Mouse (Mus musculus) CH12.LX (cell line): ENCODE results near the gene Ccdc69. TPM values are rescaled to one million over a fixed set of nuclear protein-coding genes. Genes with fewer than 3 reads are reported as not detected.
A peak's percentile ranks its signal among the peaks of the same experiment; 100 is the strongest.

Experiments used
- DNase-seq: peaks from one replicate; pipeline ENCODE4 v3.0.0-alpha.2; 2013; ENCODE audit errors: extremely low read depth
- H3K27ac ChIP-seq: 2 replicates; pipeline ENCODE4 v1.5.1; 2012; ENCODE audit warnings: low read depth, mild to moderate bottlenecking, control low read depth, moderate library complexity; ENCODE audit not compliant: insufficient read depth
- H3K27me3 ChIP-seq: replicated peaks from 2 replicates; pipeline ENCODE3; 2012; ENCODE audit warnings: inconsistent platforms
- H3K36me3 ChIP-seq, 2 experiments: replicated peaks in 1 of 2; 2 replicates each; pipeline versions ENCODE3 to v1.6.1; 2012; ENCODE audit warnings: inconsistent platforms in 1 of 2, low read length in 1 of 2, mild to moderate bottlenecking in 1 of 2, mixed read lengths in 1 of 2, moderate library complexity in 1 of 2; ENCODE audit not compliant: control insufficient read depth in 1 of 2, insufficient read depth in 1 of 2
- H3K4me1 ChIP-seq, 2 experiments: 2 replicates each; pipeline ENCODE4 v1.6.1; 2012; ENCODE audit warnings: inconsistent platforms in 1 of 2, moderate library complexity in 1 of 2; ENCODE audit not compliant: insufficient read depth in 2 of 2, control insufficient read depth in 1 of 2
- H3K4me2 ChIP-seq: 2 replicates; pipeline ENCODE4 v1.6.1; 2012; ENCODE audit warnings: low read depth, mild to moderate bottlenecking, control low read depth; ENCODE audit not compliant: poor library complexity, insufficient read depth, severe bottlenecking
- H3K4me3 ChIP-seq, 3 experiments: fragments of 150-350 bp in 1 of 3; sonication (generic) in 1 of 3; replicated peaks in 1 of 3; 2 replicates each; pipeline versions ENCODE3 to v1.5.1; 2011 to 2012; ENCODE audit warnings: low read depth in 2 of 3, low read length in 2 of 3, mild to moderate bottlenecking in 2 of 3, moderate library complexity in 2 of 3, control low read depth in 1 of 3, improper control_type of control experiment in 1 of 3, inconsistent platforms in 1 of 3, mixed read lengths in 1 of 3; ENCODE audit not compliant: poor library complexity in 1 of 3
- H3K79me2 ChIP-seq: replicated peaks from 2 replicates; pipeline ENCODE4 v1.6.1; 2012; ENCODE audit warnings: mild to moderate bottlenecking, moderate library complexity; ENCODE audit not compliant: control insufficient read depth, poor library complexity, insufficient read depth, severe bottlenecking; ENCODE audit errors: extremely low read depth
- H3K9ac ChIP-seq: 2 replicates; pipeline ENCODE4 v1.6.1; 2012; ENCODE audit warnings: low read depth, mild to moderate bottlenecking, control low read depth, moderate library complexity; ENCODE audit not compliant: insufficient read depth
- H3K9me3 ChIP-seq: replicated peaks from 2 replicates; pipeline ENCODE3; 2012; ENCODE audit warnings: low read length, inconsistent platforms, mixed read lengths
- BHLHE40 ChIP-seq: IDR thresholded peaks from 2 replicates; pipeline ENCODE4 v1.6.1; 2011; ENCODE audit warnings: mild to moderate bottlenecking, low read depth, low read length, improper control_type of control experiment
- CHD2 ChIP-seq: IDR thresholded peaks from 2 replicates; pipeline ENCODE4 v1.6.1; 2011; ENCODE audit warnings: low read length, improper control_type of control experiment
- E2F4 ChIP-seq: IDR thresholded peaks from 2 replicates; pipeline ENCODE4 v1.6.1; 2011; ENCODE audit warnings: low read depth, low read length, improper control_type of control experiment; ENCODE audit not compliant: insufficient replicate concordance
- GABPA ChIP-seq: IDR thresholded peaks from 2 replicates; pipeline ENCODE4 v1.6.1; 2012; ENCODE audit warnings: low read depth, low read length, improper control_type of control experiment, inconsistent platforms; ENCODE audit not compliant: insufficient replicate concordance
- IRF4 ChIP-seq: IDR thresholded peaks from 2 replicates; pipeline ENCODE4 v1.6.1; 2014; ENCODE audit warnings: low read depth, mild to moderate bottlenecking, inconsistent platforms, low read length, improper control_type of control experiment
- JUND ChIP-seq: conservative IDR thresholded peaks from 2 replicates; pipeline ENCODE4 v1.6.1; 2011; ENCODE audit warnings: low read depth, low read length, improper control_type of control experiment
- KAT2A ChIP-seq: IDR thresholded peaks from 2 replicates; pipeline ENCODE4 v1.6.1; 2012; ENCODE audit warnings: low read length, improper control_type of control experiment, inconsistent platforms; ENCODE audit not compliant: insufficient replicate concordance
- MAFK ChIP-seq: IDR thresholded peaks from 2 replicates; pipeline ENCODE4 v1.6.1; 2011; ENCODE audit warnings: low read length, improper control_type of control experiment; ENCODE audit not compliant: insufficient replicate concordance
- MAZ ChIP-seq: IDR thresholded peaks from 2 replicates; pipeline ENCODE4 v1.6.1; 2012; ENCODE audit warnings: low read depth, mild to moderate bottlenecking, inconsistent platforms, low read length, improper control_type of control experiment, moderate library complexity
- MXI1 ChIP-seq: IDR thresholded peaks from 2 replicates; pipeline ENCODE4 v1.6.1; 2011; ENCODE audit warnings: mild to moderate bottlenecking, low read depth, low read length, improper control_type of control experiment
- MYC ChIP-seq: IDR thresholded peaks from 2 replicates; pipeline ENCODE4 v1.6.1; 2011; ENCODE audit warnings: low read depth, mild to moderate bottlenecking, improper control_type of control experiment, low read length
- NRF1 ChIP-seq: IDR thresholded peaks from 2 replicates; pipeline ENCODE4 v1.6.1; 2014; ENCODE audit warnings: low read depth, mild to moderate bottlenecking, inconsistent platforms, low read length, improper control_type of control experiment, moderate library complexity
- PAX5 ChIP-seq: IDR thresholded peaks from 2 replicates; pipeline ENCODE4 v1.6.1; 2012; ENCODE audit warnings: low read length, inconsistent platforms, mixed read lengths
- POLR2A ChIP-seq: IDR thresholded peaks from 2 replicates; pipeline ENCODE4 v1.6.1; 2011; ENCODE audit warnings: low read depth, mild to moderate bottlenecking, improper control_type of control experiment, low read length
- POLR2AphosphoS2 ChIP-seq: IDR thresholded peaks from 2 replicates; pipeline ENCODE4 v1.6.1; 2011; ENCODE audit warnings: low read depth, low read length, improper control_type of control experiment
- RAD21 ChIP-seq: IDR thresholded peaks from 2 replicates; pipeline ENCODE4 v1.6.1; 2011; ENCODE audit warnings: low read depth, mild to moderate bottlenecking, low read length, improper control_type of control experiment, moderate library complexity
- RCOR1 ChIP-seq: conservative IDR thresholded peaks from 2 replicates; pipeline ENCODE4 v1.6.1; 2012; ENCODE audit warnings: low read depth, mild to moderate bottlenecking, inconsistent platforms, low read length, improper control_type of control experiment
- SMC3 ChIP-seq: IDR thresholded peaks from 2 replicates; pipeline ENCODE4 v1.6.1; 2011; ENCODE audit warnings: low read depth, low read length, improper control_type of control experiment
- TBP ChIP-seq: conservative IDR thresholded peaks from 2 replicates; pipeline ENCODE4 v1.6.1; 2011; ENCODE audit warnings: low read depth, low read length, improper control_type of control experiment
- UBTF ChIP-seq: IDR thresholded peaks from 2 replicates; pipeline ENCODE4 v1.6.1; 2012; ENCODE audit warnings: low read depth, mild to moderate bottlenecking, inconsistent platforms, low read length, improper control_type of control experiment, moderate library complexity
- USF1 ChIP-seq: IDR thresholded peaks from 2 replicates; pipeline ENCODE4 v1.6.1; 2014; ENCODE audit warnings: low read depth, mild to moderate bottlenecking, inconsistent platforms, low read length, improper control_type of control experiment
- ZC3H11A ChIP-seq: IDR thresholded peaks from 2 replicates; pipeline ENCODE4 v1.6.1; 2012; ENCODE audit warnings: low read depth, mild to moderate bottlenecking, inconsistent platforms, low read length, improper control_type of control experiment
- dilution Hi-C: fragments of 300-500 bp; cut with MboI; formaldehyde crosslinking; loops from 2 replicates; pipeline ENCODE4 v1.14.3; 2020; ENCODE audit warnings: low sequenced_read_pairs; ENCODE audit not compliant: extremely low pct_unique_long_range_greater_than_20kb, extremely low pct_ligation_motif_present
- in situ Hi-C: fragments of 300-500 bp; cut with MboI; formaldehyde crosslinking; loops from 3 replicates; pipeline ENCODE4 v1.14.3; 2019; ENCODE audit warnings: low sequenced_read_pairs, low pct_ligation_motif_present, low pct_unique_long_range_greater_than_20kb, mixed read lengths
- polyA plus RNA-seq: library from polyadenylated mRNA; unstranded; fragments of >175 nt; gene quantifications from 2 replicates; pipeline ENCODE4 v1.2.1, GENCODE M21; 2012; ENCODE audit warnings: low read depth; ENCODE audit not compliant: insufficient read length
- total RNA-seq, 2 experiments: library from RNA; depleted of rRNA; stranded (reverse); fragments of 300-350 nt in 1 of 2; fragments of >200 nt in 1 of 2; gene quantifications; 2 replicates each; pipeline ENCODE4 v1.2.3; 2012 to 2014

Ccdc69 gene
- total and polyA plus RNA-seq, 3 experiments, result 0.27 to 4.3 (median 0.61) TPM

- TF ChIP-seq POLR2A, result peak; percentile 84
- TF ChIP-seq MAFK, result no peak
- TF ChIP-seq JUND, result no peak
- peak; percentile 94 for TF ChIP-seq MAZ
- TF ChIP-seq MYC, result no peak
- TF ChIP-seq POLR2AphosphoS2, result peak; percentile 50; the same call in 1 of the 2 replicates
- no peak for TF ChIP-seq RAD21
- TF ChIP-seq USF1, result peak; percentile 100
- peak; percentile 59 for TF ChIP-seq NRF1
- no peak for TF ChIP-seq ZC3H11A
- TF ChIP-seq TBP, result 0 out of 2 replicates have a peak, but pooled peaks have one; percentile 45
- TF ChIP-seq SMC3, result no peak
- TF ChIP-seq UBTF, result 0 out of 2 replicates have a peak, but pooled peaks have one; percentile 51
- TF ChIP-seq GABPA, result no peak
- no peak for TF ChIP-seq KAT2A
- TF ChIP-seq RCOR1, result peak; percentile 61; the same call in 1 of the 2 replicates
- peak; percentile 71 for TF ChIP-seq CHD2
- TF ChIP-seq MXI1, result peak; percentile 91
- no peak for TF ChIP-seq E2F4
Measured at GRCm38 (mm10) chr11:55033040-55033660, 44.8 kb downstream of the Ccdc69 start, which contains the start of gene Anxa6 (continued).

GRCm38 (mm10) chr11:55032286-55032685, 45.6 kb downstream of the Ccdc69 start:
- Histone ChIP-seq H3K79me2 (peaks cover 34% of the 10 kb centered on the region), H3K27ac (peak overlapping the region; percentile 41; the same call in 1 of the 2 replicates), H3K9me3 (no peaks in the 10 kb centered on the region), H3K9ac (peak overlapping the region; percentile 77), H3K36me3 (peaks cover 0 to 8% of the 10 kb centered on the region in 2 experiments), H3K27me3 (no peaks in the 10 kb centered on the region), H3K4me3 (peak overlapping the region; percentile 72 to 86 (median 86)), H3K4me1 (peaks cover 26 to 64% of the 10 kb centered on the region in 2 experiments), H3K4me2 (peak overlapping the region; percentile 97)
- dilution Hi-C loops, result no loop called here
- no peak for TF ChIP-seq BHLHE40
- no peak for TF ChIP-seq E2F4
- TF ChIP-seq USF1, result no peak
- TF ChIP-seq PAX5, result no peak
- no peak for TF ChIP-seq IRF4
- no peak for TF ChIP-seq MYC
- no peak for TF ChIP-seq MXI1
- TF ChIP-seq GABPA, result no peak
- in situ Hi-C loops, result no loop called here
- no peak for DNase-seq
